ENCODE assay signal across 8 mouse cellular contexts in the genomic region with DNA sequence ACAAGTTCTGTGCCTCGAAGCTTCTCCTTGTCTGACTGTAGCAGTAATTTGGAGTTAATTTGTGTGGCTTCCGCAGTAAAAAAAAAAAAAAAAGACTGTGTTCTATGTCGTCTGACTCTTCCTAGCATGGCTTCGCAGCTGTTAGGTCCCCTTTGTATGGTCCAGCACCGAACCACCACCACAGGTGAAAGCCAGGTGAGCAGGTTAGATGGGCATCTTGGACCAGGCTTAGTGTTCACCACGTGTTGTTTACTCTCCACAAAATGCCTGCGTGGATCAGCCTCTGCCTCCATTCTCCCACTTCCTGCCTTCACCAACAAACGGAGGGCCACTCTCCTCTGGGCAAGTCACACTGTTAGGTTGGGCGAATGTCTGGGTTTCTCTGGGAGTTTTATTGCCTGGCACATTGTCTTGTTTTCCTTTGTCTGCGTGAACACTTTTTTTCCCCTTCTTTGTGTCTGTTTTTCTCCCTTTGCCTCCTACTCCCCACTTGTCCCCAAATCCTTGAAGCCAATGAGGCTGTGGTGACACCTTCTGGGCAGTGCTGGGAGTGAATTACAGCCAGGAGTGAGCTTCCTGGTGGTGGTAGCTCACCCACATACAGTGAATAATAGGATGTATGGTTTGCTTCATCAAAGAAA.
DNase-seq lines count a peak whose midpoint lies in the region; ATAC-seq and TF ChIP-seq lines count a peak whose summit lies in the region.

No protein-coding gene starts in this region.

- no peak overlapping the region for H3K27ac ChIP-seq in spleen, adult 2 months (ENCODE audit: insufficient read depth, low read length)
- H3K27ac ChIP-seq in forebrain, embryonic 11.5 days (ENCODE audit: low read depth, low read length): no peak overlapping the region
- no peak overlapping the region for H3K27ac ChIP-seq in heart, postnatal 0 days (ENCODE audit: low read depth)
- no peak overlapping the region for H3K27ac ChIP-seq in liver, embryonic 12.5 days
- H3K27ac ChIP-seq in neural tube, embryonic 15.5 days (replicated peaks): peak overlapping the region; percentile 30; the same call in 1 of the 2 replicates

- H3K36me3 ChIP-seq in spleen, adult 2 months (ENCODE audit: control insufficient read depth, insufficient read depth, low read length): no peaks in the 10 kb centered on the region
- H3K36me3 ChIP-seq in forebrain, embryonic 11.5 days (ENCODE audit: control insufficient read depth, insufficient read depth, low read length): no peaks in the 10 kb centered on the region
- no peaks in the 10 kb centered on the region for H3K36me3 ChIP-seq in heart, postnatal 0 days (replicated peaks; ENCODE audit: control insufficient read depth, insufficient read depth, low read length)
- H3K36me3 ChIP-seq in liver, embryonic 12.5 days: no peaks in the 10 kb centered on the region
- no peaks in the 10 kb centered on the region for H3K36me3 ChIP-seq in neural tube, embryonic 15.5 days

- ATAC-seq in forebrain, embryonic 11.5 days (replicated peaks; ENCODE audit: low FRiP score): 0 out of 2 replicates have a peak, but pooled peaks have one; percentile 10
- ATAC-seq in heart, postnatal 0 days (ENCODE audit: insufficient read depth, low read depth): peak; percentile 63; the same call in 1 of the 2 replicates
- no peak for ATAC-seq in liver, embryonic 12.5 days
- ATAC-seq in neural tube, embryonic 15.5 days (ENCODE audit: low FRiP score): peak; percentile 85

- TF ChIP-seq POLR2A in spleen, adult 2 months (IDR thresholded peaks at IDR 0.05; ENCODE audit: low read depth, low read length): no peak

- no peaks in the 10 kb centered on the region for H3K27me3 ChIP-seq in spleen, adult 2 months (ENCODE audit: control insufficient read depth, insufficient read depth, low read length)
- H3K27me3 ChIP-seq in forebrain, embryonic 11.5 days (ENCODE audit: control insufficient read depth, insufficient read depth, low read length): no peaks in the 10 kb centered on the region
- no peaks in the 10 kb centered on the region for H3K27me3 ChIP-seq in heart, postnatal 0 days (ENCODE audit: control insufficient read depth, insufficient read depth, low read length)
- H3K27me3 ChIP-seq in liver, embryonic 12.5 days (replicated peaks): no peaks in the 10 kb centered on the region
- no peaks in the 10 kb centered on the region for H3K27me3 ChIP-seq in neural tube, embryonic 15.5 days (replicated peaks)

- H3K4me1 ChIP-seq in spleen, adult 2 months (ENCODE audit: control insufficient read depth, insufficient read depth, insufficient read length): no peaks in the 10 kb centered on the region
- peaks cover 6% of the 10 kb centered on the region; the same call in 1 of the 2 replicates for H3K4me1 ChIP-seq in forebrain, embryonic 11.5 days (replicated peaks; ENCODE audit: control insufficient read depth, insufficient read depth, low read length)
- H3K4me1 ChIP-seq in heart, postnatal 0 days (ENCODE audit: control insufficient read depth, insufficient read depth): no peaks in the 10 kb centered on the region
- no peaks in the 10 kb centered on the region for H3K4me1 ChIP-seq in liver, embryonic 12.5 days
- H3K4me1 ChIP-seq in neural tube, embryonic 15.5 days: peaks cover 24% of the 10 kb centered on the region

- no peak overlapping the region for H3K4me3 ChIP-seq in spleen, adult 2 months (ENCODE audit: extremely low read depth, insufficient read depth, insufficient read length)
- no peak overlapping the region for H3K4me3 ChIP-seq in forebrain, embryonic 11.5 days (ENCODE audit: low read depth, low read length)
- H3K4me3 ChIP-seq in heart, postnatal 0 days (ENCODE audit: low read depth, low read length): peak overlapping the region; percentile 32
- H3K4me3 ChIP-seq in liver, embryonic 12.5 days: no peak overlapping the region
- peak overlapping the region; percentile 26 for H3K4me3 ChIP-seq in neural tube, embryonic 15.5 days (replicated peaks)

- peak overlapping the region; percentile 43; the same call in 1 of the 2 replicates for H3K9ac ChIP-seq in forebrain, embryonic 11.5 days (ENCODE audit: low read length)
- peak overlapping the region; percentile 8; the same call in 1 of the 2 replicates for H3K9ac ChIP-seq in heart, postnatal 0 days (replicated peaks; ENCODE audit: low read depth, low read length)
- H3K9ac ChIP-seq in liver, embryonic 12.5 days: no peak overlapping the region
- peak overlapping the region; percentile 34 for H3K9ac ChIP-seq in neural tube, embryonic 15.5 days (replicated peaks)

- peak overlapping the region; percentile 15; the same call in 1 of the 2 replicates for H3K4me2 ChIP-seq in forebrain, embryonic 11.5 days (ENCODE audit: low read depth, low read length, severe bottlenecking)
- H3K4me2 ChIP-seq in heart, postnatal 0 days (ENCODE audit: low read depth, low read length): peak overlapping the region; percentile 58
- H3K4me2 ChIP-seq in liver, embryonic 12.5 days: peak overlapping the region; percentile 24; the same call in 1 of the 2 replicates
- H3K4me2 ChIP-seq in neural tube, embryonic 15.5 days: peak overlapping the region; percentile 59

- H3K9me3 ChIP-seq in forebrain, embryonic 11.5 days (ENCODE audit: control insufficient read depth, low read length): no peaks in the 10 kb centered on the region
- H3K9me3 ChIP-seq in heart, postnatal 0 days (replicated peaks; ENCODE audit: control insufficient read depth, low read length): no peaks in the 10 kb centered on the region
- H3K9me3 ChIP-seq in liver, embryonic 12.5 days (replicated peaks): no peaks in the 10 kb centered on the region
- no peaks in the 10 kb centered on the region for H3K9me3 ChIP-seq in neural tube, embryonic 15.5 days (replicated peaks)

- TF ChIP-seq EP300 in heart, postnatal 0 days (IDR thresholded peaks at IDR 0.05; ENCODE audit: low read depth): no peak

- TF ChIP-seq CTCF in spleen, adult 2 months (IDR thresholded peaks at IDR 0.05; ENCODE audit: extremely low read depth, insufficient read depth, insufficient read length, insufficient replicate concordance): peak; percentile 24; the same call in 1 of the 2 replicates
- TF ChIP-seq CTCF in heart, postnatal 0 days (IDR thresholded peaks at IDR 0.05; ENCODE audit: low read depth): peak; percentile 98

- DNase-seq in spleen, adult 2 months (ENCODE audit: low read depth in 1 of 2, low spot score in 2 of 2): no peak
- no peak for DNase-seq in spleen, adult 18-20 months
- peak; percentile 72 for DNase-seq in forebrain, embryonic 11.5 days (ENCODE audit: low spot score)
- peak; percentile 68 for DNase-seq in heart, postnatal 0 days (ENCODE audit: low spot score)
- peak; percentile 29 to 78 for DNase-seq in kidney, postnatal 36 days
- DNase-seq in urinary bladder, postnatal 25 days (ENCODE audit: low spot score): peak; percentile 55

- WGBS in spleen, adult 2 months: 31% methylated on average over 10 of the region's 10 CpGs
- 40% methylated on average over 10 of the region's 10 CpGs for WGBS in forebrain, embryonic 11.5 days
- 32% methylated on average over 10 of the region's 10 CpGs for WGBS in heart, postnatal 0 days
- 36% methylated on average over 10 of the region's 10 CpGs for WGBS in liver, embryonic 12.5 days (ENCODE audit: insufficient replicate concordance)
- 18% methylated on average over 10 of the region's 10 CpGs for WGBS in neural tube, embryonic 15.5 days

Comparison
In these comparisons a context has a peak if more than half of its experiments do, and no peak if none do; other contexts are left out.
1. DNase-seq: peak in forebrain, embryonic 11.5 days (single experiment), heart, postnatal 0 days (single experiment), kidney, postnatal 36 days (2 of 2) and urinary bladder, postnatal 25 days (single experiment); none in spleen, adult 2 months (0 of 2) and spleen, adult 18-20 months (0 of 2).
2. H3K4me3 ChIP-seq: peak in heart, postnatal 0 days (single experiment) and neural tube, embryonic 15.5 days (single experiment); none in spleen, adult 2 months (single experiment), forebrain, embryonic 11.5 days (single experiment) and liver, embryonic 12.5 days (single experiment).
3. Peak in every context shown above with its lines, with median percentiles within 50 percentile points of each other: H3K4me2 ChIP-seq.